Mouse (Mus musculus) MEL (cell line): ENCODE measurements at regions not wholly inside any gene's neighbourhood (a gene's known extent, or its start where the extent isn't known, plus 50 kb on each side); places are given as distances from the start of the nearest gene placed in this dataset.

ENCODE experiments used
- DNase-seq: peaks from one replicate; pipeline ENCODE4 v3.0.0; 2011; ENCODE audit warnings: low read depth, low spot score
- H3K27ac ChIP-seq: 2 replicates; pipeline ENCODE4 v1.5.1; 2012; ENCODE audit warnings: low read depth, mild to moderate bottlenecking, control low read depth, low read length, moderate library complexity; ENCODE audit not compliant: control insufficient read depth
- H3K27me3 ChIP-seq, 2 experiments: fragments of 150-350 bp in 1 of 2; sonication (generic) in 1 of 2; 2 replicates each; pipeline ENCODE4 v1.6.1; 2012; ENCODE audit warnings: low read length in 2 of 2, mild to moderate bottlenecking in 2 of 2, improper control_type of control experiment in 1 of 2, moderate library complexity in 1 of 2; ENCODE audit not compliant: insufficient read depth in 2 of 2, control insufficient read depth in 1 of 2
- H3K36me3 ChIP-seq, 2 experiments: 2 replicates each; pipeline ENCODE4 v1.6.1; 2012 to 2014; ENCODE audit warnings: low read length in 2 of 2, improper control_type of control experiment in 1 of 2, inconsistent platforms in 1 of 2, mild to moderate bottlenecking in 1 of 2; ENCODE audit not compliant: insufficient read depth in 2 of 2, control insufficient read depth in 1 of 2
- H3K4me1 ChIP-seq, 2 experiments: fragments of 150-350 bp in 1 of 2; sonication (generic) in 1 of 2; 2 replicates each; pipeline ENCODE4 v1.6.1; 2012; ENCODE audit warnings: low read length in 2 of 2, improper control_type of control experiment in 1 of 2, mild to moderate bottlenecking in 1 of 2; ENCODE audit not compliant: insufficient read depth in 2 of 2, control insufficient read depth in 1 of 2
- H3K4me3 ChIP-seq, 2 experiments: fragments of 150-350 bp in 1 of 2; sonication (generic) in 1 of 2; 2 replicates each; pipeline ENCODE4 v1.5.1; 2012; ENCODE audit warnings: low read depth in 2 of 2, low read length in 2 of 2, mild to moderate bottlenecking in 2 of 2, moderate library complexity in 2 of 2, control low read depth in 1 of 2, improper control_type of control experiment in 1 of 2; ENCODE audit not compliant: control insufficient read depth in 1 of 2, insufficient read depth in 1 of 2
- H3K79me2 ChIP-seq: 2 replicates; pipeline ENCODE4 v1.6.1; 2012; ENCODE audit warnings: mild to moderate bottlenecking, low read length, moderate library complexity; ENCODE audit not compliant: control insufficient read depth, poor library complexity, insufficient read depth
- H3K9ac ChIP-seq: 2 replicates; pipeline ENCODE4 v1.6.1; 2012; ENCODE audit warnings: low read depth, mild to moderate bottlenecking, control low read depth, low read length, moderate library complexity; ENCODE audit not compliant: control insufficient read depth, poor library complexity, severe bottlenecking
- H3K9me3 ChIP-seq: fragments of 150-350 bp; sonication (generic); replicated peaks from 2 replicates; pipeline ENCODE4 v1.6.1; 2012; ENCODE audit warnings: mild to moderate bottlenecking, low read length, improper control_type of control experiment, moderate library complexity; ENCODE audit not compliant: insufficient read depth
- BHLHE40 ChIP-seq: IDR thresholded peaks from 2 replicates; pipeline ENCODE4 v1.6.1; 2012; ENCODE audit warnings: low read depth, mild to moderate bottlenecking, inconsistent platforms, low read length, improper control_type of control experiment, borderline replicate concordance
- CHD1 ChIP-seq: IDR thresholded peaks from 2 replicates; pipeline ENCODE4 v1.6.1; 2012; ENCODE audit warnings: low read depth, mild to moderate bottlenecking, inconsistent platforms, low read length, improper control_type of control experiment
- CHD2 ChIP-seq: IDR thresholded peaks from 2 replicates; pipeline ENCODE4 v1.6.1; 2011; ENCODE audit warnings: low read length, improper control_type of control experiment
- E2F4 ChIP-seq: IDR thresholded peaks from 2 replicates; pipeline ENCODE4 v1.6.1; 2011; ENCODE audit warnings: low read depth, low read length, improper control_type of control experiment, borderline replicate concordance
- HCFC1 ChIP-seq: IDR thresholded peaks from 2 replicates; pipeline ENCODE4 v1.6.1; 2012; ENCODE audit warnings: low read depth, mild to moderate bottlenecking, inconsistent platforms, low read length, improper control_type of control experiment, moderate library complexity
- KAT2A ChIP-seq: conservative IDR thresholded peaks from 2 replicates; pipeline ENCODE4 v1.6.1; 2012; ENCODE audit warnings: low read depth, low read length, improper control_type of control experiment, inconsistent platforms
- MEF2A ChIP-seq: IDR thresholded peaks from 2 replicates; pipeline ENCODE4 v1.6.1; 2014; ENCODE audit warnings: low read depth, mild to moderate bottlenecking, inconsistent platforms, low read length, improper control_type of control experiment; ENCODE audit not compliant: poor library complexity, insufficient replicate concordance, severe bottlenecking; ENCODE audit errors: extremely low read depth
- MXI1 ChIP-seq: IDR thresholded peaks from 2 replicates; pipeline ENCODE4 v1.6.1; 2011; ENCODE audit warnings: mild to moderate bottlenecking, low read depth, low read length, improper control_type of control experiment
- NELFE ChIP-seq: IDR thresholded peaks from 2 replicates; pipeline ENCODE4 v1.6.1; 2011; ENCODE audit warnings: low read depth, low read length, improper control_type of control experiment
- NRF1 ChIP-seq: IDR thresholded peaks from 2 replicates; pipeline ENCODE4 v1.6.1; 2014; ENCODE audit warnings: low read depth, mild to moderate bottlenecking, inconsistent platforms, low read length, improper control_type of control experiment, moderate library complexity; ENCODE audit not compliant: poor library complexity, insufficient read depth, severe bottlenecking
- POLR2AphosphoS2 ChIP-seq: IDR thresholded peaks from 2 replicates; pipeline ENCODE4 v1.6.1; 2011; ENCODE audit warnings: low read length, improper control_type of control experiment
- POLR2AphosphoS5 ChIP-seq: IDR thresholded peaks from 2 replicates; pipeline ENCODE4 v1.6.1; 2012; ENCODE audit warnings: low read depth, borderline replicate concordance, mild to moderate bottlenecking, inconsistent platforms, low read length, moderate library complexity, mixed read lengths
- RAD21 ChIP-seq: IDR thresholded peaks from 2 replicates; pipeline ENCODE4 v1.6.1; 2011; ENCODE audit warnings: mild to moderate bottlenecking, low read depth, low read length, improper control_type of control experiment
- TAL1 ChIP-seq: IDR thresholded peaks from 2 replicates; pipeline ENCODE4 v1.6.1; 2012; ENCODE audit warnings: mild to moderate bottlenecking, inconsistent platforms, low read length, moderate library complexity, mixed read lengths
- TBP ChIP-seq: IDR thresholded peaks from 2 replicates; pipeline ENCODE4 v1.8.0; 2011; ENCODE audit warnings: low read depth, low read length, improper control_type of control experiment
- USF1 ChIP-seq: IDR thresholded peaks from 2 replicates; pipeline ENCODE4 v1.6.1; 2014; ENCODE audit warnings: low read depth, mild to moderate bottlenecking, inconsistent platforms, low read length, improper control_type of control experiment, moderate library complexity
- USF2 ChIP-seq, 2 experiments: IDR thresholded peaks; 2 replicates each; pipeline ENCODE4 v1.6.1; 2011 to 2012; ENCODE audit warnings: improper control_type of control experiment in 2 of 2, low read length in 2 of 2, borderline replicate concordance in 1 of 2, inconsistent platforms in 1 of 2, low read depth in 1 of 2, mild to moderate bottlenecking in 1 of 2; ENCODE audit not compliant: insufficient read depth in 1 of 2
- ZC3H11A ChIP-seq: IDR thresholded peaks from 2 replicates; pipeline ENCODE4 v1.6.1; 2012; ENCODE audit warnings: low read depth, mild to moderate bottlenecking, inconsistent platforms, low read length, improper control_type of control experiment
- ZKSCAN1 ChIP-seq: IDR thresholded peaks from 2 replicates; pipeline ENCODE4 v1.6.1; 2012; ENCODE audit warnings: low read depth, mild to moderate bottlenecking, inconsistent platforms, low read length, improper control_type of control experiment, moderate library complexity
- ZNF384 ChIP-seq: IDR thresholded peaks from 2 replicates; pipeline ENCODE4 v1.6.1; 2012; ENCODE audit warnings: low read depth, mild to moderate bottlenecking, inconsistent platforms, low read length, improper control_type of control experiment

GRCm38 (mm10) chr6:140251527-140251926, 172.3 kb upstream of the Plekha5 start:
- Histone ChIP-seq H3K9me3 (no peaks in the 10 kb centered on the region), H3K79me2 (no peaks in the 10 kb centered on the region), H3K4me3 (no peak overlapping the region), H3K27me3 (no peaks in the 10 kb centered on the region), H3K4me1 (no peaks in the 10 kb centered on the region), H3K27ac (no peak overlapping the region), H3K9ac (no peak overlapping the region), H3K36me3 (no peaks in the 10 kb centered on the region)
- TF ChIP-seq ZC3H11A (no peak), TAL1 (no peak), CHD2 (no peak), MEF2A (no peak), MXI1 (no peak), E2F4 (no peak), ZKSCAN1 (no peak), BHLHE40 (no peak), NELFE (no peak), TBP (no peak), HCFC1 (no peak), POLR2AphosphoS2 (no peak), USF1 (no peak), USF2 (IDR thresholded peaks at IDR 0.05; ENCODE audit: borderline replicate concordance in 1 of 2, insufficient read depth in 1 of 2, low read depth in 1 of 2, low read length in 2 of 2) (no peak), ZNF384 (no peak), KAT2A (no peak), POLR2AphosphoS5 (no peak), NRF1 (no peak), CHD1 (no peak), RAD21 (no peak)
- DNase-seq = no peak

GRCm38 (mm10) chr6:140243411-140244151, 180.3 kb upstream of the Plekha5 start:
- Histone ChIP-seq H3K27ac (no peak overlapping the region), H3K4me3 (no peak overlapping the region)
- no peak for TF ChIP-seq MEF2A
- TF ChIP-seq HCFC1 = no peak
- TF ChIP-seq, all 39 proteins: peak for 0
- no peaks in the 10 kb centered on the region for H3K9me3 ChIP-seq
- no peak overlapping the region for H3K9ac ChIP-seq
- H3K4me1 ChIP-seq = no peaks in the 10 kb centered on the region
- no peak for DNase-seq
- no peaks in the 10 kb centered on the region for H3K27me3 ChIP-seq
- H3K36me3 ChIP-seq = no peaks in the 10 kb centered on the region
- H3K79me2 ChIP-seq = no peaks in the 10 kb centered on the region
